Mouse (Mus musculus) adrenal gland, postnatal 14 days (tissue): Measurements from ENCODE around the gene Qrich2. TPM values are rescaled to one million over a fixed set of nuclear protein-coding genes. Genes with fewer than 3 reads are reported as not detected.

Experiments used
- DNase-seq: peaks from one replicate; pipeline ENCODE4 v3.0.0; 2021; ENCODE audit warnings: mixed read lengths
- total RNA-seq: library from RNA; stranded (reverse); gene quantifications from 2 replicates; pipeline ENCODE4 v1.2.3, GENCODE M21; 2021

The Qrich2 gene
- total RNA-seq, 1 experiment from 2014 or later: not detected

DNA sequence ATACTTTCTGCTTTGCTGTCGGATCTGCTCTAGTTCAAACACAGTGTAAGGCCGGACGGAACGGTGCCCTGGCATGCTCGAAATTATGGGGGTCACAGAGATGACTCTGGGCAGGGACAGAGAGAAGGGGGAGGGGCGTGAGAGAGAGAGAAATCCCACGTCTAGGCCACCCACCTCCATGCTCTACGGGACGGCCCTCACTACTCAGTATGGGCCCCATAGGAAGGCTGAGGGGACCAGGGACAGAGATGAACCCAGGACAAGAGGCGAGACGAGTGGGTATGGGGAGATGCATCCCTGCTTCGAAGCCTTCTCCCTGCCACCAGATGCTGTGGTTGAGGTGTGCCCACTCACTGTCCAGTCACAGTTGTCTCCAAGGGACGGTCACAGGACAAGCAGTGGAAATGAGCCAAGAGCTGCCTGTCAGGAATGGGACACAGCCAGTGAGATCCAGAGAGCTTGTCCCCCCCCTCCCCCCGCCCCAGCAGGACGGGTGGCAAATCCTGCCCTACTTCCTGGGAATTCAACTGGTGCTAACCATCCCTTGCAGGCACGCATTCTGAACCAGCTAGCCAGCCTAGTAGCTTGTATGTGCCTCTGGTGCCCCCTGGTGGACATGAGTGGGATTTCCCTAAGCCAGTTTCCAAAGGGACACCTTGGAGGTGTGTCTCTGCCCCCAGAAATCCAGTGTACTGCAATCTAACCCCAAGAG lies 20.3 kb downstream of the Qrich2 start:
- peak; percentile 97 for DNase-seq

DNA sequence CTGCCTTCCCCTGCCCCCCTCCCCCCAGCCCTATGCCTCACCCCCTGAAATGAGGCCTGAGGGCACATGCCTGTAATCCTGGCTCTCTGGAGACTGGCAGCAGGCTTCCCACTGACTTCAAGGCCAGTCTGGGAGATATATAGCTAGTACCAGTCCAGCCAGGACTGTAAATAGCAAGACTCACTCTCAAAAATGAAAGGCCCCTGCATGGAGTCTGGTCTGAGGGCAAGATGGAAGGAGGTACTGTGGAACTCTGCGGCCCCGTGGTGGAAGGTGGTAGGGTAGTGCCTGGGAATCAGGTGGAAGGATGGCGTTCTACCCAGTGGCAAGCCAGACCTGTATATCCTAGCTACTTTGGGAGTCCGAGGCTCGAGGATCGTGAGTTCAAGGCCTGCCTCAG lies 22.1 kb downstream of the Qrich2 start:
- DNase-seq: no peak

- no peak for DNase-seq
Measured at GRCm38 (mm10) chr11:116443311-116443710, 22.7 kb downstream of the Qrich2 start.

DNA sequence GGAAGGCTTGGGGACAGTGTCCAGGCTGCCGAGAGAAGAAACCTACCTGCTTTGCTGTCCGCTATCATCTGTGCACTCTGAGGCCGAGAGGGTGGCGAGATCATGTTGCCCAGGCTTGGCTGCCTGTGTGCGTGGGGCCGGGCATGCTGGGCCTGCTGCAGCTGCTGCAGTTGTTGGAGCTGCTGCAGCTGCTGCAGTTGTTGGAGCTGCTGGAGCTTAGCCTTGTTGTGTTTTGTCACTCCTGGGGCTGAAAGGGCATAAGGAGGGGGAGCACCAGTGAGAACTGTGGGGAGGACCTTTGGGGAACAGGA lies 23.2 kb downstream of the Qrich2 start:
- no peak for DNase-seq

GRCm38 (mm10) chr11:116442129-116442866 lies 23.7 kb downstream of the Qrich2 start:
- peak; percentile 59 for DNase-seq

DNA sequence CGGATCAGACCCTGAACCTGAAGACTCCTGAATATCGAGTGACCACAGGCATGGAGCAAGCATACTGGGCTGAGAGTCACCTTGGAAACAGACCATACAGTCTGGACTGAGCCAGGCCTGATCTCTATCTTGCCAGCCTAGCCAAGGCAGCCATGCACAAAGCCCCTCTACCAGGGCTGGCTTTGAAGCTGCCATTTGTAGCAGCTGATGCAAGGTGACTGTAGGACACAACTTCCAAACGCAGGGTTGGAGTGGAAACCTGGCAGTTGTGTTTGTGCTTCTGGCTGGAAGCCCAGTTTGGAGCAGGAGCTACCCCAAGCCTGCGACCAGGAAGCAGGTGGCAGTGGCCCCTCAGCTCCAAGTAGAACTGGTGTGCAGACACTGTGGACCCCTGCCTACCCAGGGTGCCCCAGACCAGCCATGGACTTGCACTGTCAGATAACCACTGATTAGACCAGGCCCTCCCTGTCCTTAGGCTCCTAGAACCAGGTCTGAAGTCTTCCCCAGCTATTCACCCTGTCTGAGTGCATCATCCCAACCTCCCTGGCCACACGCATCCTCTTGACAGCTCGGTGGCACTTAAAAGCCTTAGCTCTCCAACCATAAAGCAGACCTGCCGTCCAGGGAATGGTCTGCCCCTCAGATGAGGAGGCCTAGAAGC lies 25.5 kb downstream of the Qrich2 start:
- DNase-seq: no peak

- DNase-seq: no peak
Measured at GRCm38 (mm10) chr11:116439269-116440240, 26.5 kb downstream of the Qrich2 start.

GRCm38 (mm10) chr11:116437541-116437940 lies 28.5 kb downstream of the Qrich2 start:
- DNase-seq: no peak

GRCm38 (mm10) chr11:116436725-116437331 lies 29.2 kb downstream of the Qrich2 start:
- DNase-seq: no peak

DNA sequence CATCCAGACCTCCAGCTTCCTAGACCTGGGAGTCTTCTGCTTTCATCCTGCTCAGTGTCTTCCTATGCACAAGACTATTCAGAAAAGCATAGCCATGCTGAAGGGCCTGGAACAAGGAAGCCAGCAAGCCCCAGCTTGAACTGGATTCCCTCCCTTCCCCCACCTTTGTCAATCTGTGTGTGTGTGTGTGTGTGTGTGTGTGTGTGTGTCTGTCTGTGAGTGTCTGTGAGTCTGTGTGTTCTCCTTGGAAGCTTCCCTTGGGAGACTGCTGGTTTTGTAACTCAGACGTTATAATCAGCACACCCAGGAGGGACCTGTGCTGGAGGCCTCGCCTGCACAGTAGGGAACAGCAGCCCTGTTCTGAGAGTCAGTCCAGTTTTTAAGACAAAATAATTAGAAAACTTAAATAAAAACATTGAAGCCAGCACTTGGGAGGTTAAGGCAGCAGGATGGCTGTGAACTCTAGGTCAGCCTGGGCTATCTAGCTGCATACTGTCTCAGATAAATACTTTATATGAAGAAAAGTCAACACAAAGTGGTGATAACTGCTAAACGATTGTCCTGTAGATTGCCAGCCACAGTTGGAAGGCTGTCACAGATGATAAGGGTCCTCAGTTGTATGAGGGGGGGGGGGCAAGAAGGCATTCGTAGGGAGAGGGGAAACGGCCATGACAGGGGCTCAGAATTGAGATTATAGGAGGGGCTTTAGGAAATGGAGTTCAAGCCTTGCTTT lies 29.9 kb downstream of the Qrich2 start:
- DNase-seq: no peak

- DNase-seq: no peak
Measured at GRCm38 (mm10) chr11:116434967-116435752, 30.9 kb downstream of the Qrich2 start.

DNA sequence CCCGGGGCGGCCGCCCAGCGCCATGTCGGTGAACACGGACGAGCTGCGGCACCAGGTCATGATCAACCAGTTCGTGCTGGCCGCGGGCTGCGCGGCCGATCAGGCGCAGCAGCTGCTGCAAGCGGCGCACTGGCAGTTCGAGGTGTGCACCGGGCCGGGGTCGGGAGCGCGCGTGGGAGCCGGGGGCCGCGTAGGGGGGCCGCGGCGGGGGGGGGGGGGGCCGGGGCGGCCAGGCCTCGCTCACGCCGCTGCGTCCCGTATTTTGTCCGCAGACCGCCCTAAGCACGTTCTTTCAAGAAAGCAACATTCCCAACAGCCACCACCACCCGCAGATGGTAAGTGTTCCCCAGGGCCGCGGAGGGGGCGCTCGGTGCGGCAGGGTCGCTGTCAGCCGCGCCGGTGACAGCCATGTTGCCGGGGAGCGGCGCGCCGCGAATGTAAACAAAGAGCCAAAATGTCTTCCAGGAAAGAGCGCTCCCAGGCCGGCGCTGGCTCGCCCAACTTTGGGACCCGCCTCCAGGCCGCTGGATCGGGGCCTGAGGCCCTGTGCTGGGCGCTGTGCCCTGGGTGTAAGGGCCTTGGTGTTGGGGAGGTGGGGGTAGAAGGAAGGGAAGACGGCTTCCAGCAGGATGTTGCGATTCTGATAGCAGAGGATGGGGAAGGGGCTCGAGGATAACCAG lies 31.6 kb downstream of the Qrich2 start:
- DNase-seq: peak; percentile 81

DNA sequence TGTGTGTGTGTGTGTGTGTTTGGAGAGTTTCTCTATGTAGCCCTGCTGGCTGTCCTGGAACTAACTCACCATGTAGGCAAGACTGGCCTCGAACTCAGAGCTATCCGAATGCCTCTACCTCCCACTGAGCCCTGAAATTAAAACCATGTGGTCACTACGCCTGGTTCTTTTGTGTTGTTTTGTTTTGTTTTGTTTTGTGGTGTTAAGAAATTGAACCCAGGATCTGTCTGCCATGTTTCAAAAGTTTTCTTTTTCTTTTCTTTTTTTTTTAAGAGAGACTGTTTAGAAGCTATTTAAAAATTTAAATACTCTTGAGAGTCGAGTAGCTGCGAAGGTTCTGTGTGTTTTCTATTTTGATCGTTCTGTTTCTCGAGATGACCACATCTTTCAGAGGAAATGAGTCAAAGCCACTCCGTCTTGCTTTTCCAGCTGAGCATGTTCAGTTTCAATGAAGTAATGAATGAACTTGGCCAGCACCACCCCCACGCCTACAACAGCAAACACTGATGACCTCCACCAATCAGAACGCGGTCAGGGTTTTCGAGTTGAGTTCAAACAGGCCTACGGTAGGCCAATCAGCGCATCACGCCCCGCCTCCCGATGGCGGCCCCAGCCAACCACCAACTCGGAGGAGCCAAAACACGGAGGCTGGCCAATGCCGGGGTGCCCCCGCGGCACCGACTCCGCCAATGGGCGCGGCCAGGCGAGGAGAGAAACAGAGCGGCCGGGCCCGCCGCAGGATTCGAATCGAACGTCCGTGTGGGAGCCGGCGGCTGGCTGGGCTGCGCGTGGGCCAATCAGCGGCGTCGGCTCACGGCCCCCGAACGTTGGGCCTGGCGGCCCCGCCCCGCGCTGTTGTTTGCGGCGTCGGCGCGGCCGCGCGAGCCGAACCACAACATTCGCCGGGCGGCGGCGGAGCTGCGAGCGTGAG lies 32.4 kb downstream of the Qrich2 start, which contains the start of gene Ubald2:
Gene Ubald2 (plus strand): TSS at position 739 of the 931 bp plus-strand sequence.
- DNase-seq: peak; percentile 100

DNA sequence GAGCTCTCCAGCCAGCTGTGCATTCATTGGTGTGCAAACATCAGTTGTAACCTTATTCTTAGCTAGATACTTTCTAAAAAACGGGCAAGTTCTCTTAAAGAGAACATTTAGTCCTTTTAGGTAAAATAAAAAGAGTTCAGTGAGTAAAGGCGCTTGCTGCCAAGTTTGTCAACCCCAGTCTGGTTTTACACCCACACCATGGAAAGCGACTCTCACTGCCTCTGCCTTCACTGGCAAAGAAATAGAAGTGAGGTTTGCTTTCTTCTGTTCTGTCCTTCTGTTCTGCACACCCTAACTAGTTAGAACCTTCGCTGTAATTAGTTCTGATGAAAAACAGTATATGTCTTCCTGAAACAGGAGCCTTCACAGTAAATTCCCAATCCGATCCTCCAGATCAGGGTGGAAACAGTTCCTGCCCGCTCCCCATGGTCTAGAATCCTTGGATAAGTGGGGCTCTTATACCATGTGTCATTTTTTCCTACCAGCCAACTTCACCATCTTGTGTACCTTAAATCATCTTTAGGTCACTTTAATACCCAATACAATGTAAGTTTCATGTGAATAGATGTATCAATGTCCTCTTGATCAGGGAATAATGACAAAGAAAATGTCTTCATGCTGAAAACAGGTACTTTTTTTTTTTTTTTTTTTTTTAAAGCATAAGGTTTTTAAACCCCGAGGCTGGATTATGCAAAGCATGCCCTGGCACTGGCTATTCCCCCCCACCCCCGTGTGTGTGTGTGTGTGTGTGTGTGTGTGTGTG lies 33.3 kb downstream of the Qrich2 start:
- DNase-seq: no peak

GRCm38 (mm10) chr11:116432127-116432526 lies 33.9 kb downstream of the Qrich2 start:
- no peak for DNase-seq

DNA sequence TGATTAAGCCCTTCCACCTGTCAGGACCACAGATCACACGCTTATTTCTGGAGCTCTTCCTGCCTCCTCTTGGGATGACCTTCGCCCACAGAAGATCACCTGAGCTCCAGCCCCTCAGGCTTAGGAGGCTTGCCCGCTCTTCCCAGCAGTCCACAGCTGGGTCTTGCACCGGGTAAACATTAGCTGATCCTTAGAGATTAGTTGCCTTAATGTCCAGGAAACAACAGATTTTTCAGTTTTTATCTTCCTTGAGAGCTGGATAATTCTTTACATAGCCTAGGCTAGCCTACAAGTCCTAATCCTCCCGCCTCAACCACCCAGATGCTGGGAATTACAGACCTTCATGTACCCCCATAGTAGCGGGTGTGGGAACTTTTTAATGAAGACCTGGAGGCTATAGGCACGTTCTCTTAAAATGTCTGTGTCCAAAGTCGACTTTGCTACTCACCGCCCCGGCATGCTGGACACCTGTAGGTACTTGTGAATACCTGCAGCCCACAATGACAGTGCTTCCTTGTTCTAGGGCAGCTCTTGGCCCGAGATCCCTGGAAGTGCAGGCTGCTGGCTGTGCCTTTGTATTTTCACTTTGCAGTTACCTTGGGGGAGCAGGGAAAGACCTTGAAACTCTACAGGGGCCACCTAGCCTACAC lies 34.5 kb downstream of the Qrich2 start:
- DNase-seq: no peak
